Comparison of ENCODE assay signal across 11 mouse cellular contexts in the genomic region with DNA sequence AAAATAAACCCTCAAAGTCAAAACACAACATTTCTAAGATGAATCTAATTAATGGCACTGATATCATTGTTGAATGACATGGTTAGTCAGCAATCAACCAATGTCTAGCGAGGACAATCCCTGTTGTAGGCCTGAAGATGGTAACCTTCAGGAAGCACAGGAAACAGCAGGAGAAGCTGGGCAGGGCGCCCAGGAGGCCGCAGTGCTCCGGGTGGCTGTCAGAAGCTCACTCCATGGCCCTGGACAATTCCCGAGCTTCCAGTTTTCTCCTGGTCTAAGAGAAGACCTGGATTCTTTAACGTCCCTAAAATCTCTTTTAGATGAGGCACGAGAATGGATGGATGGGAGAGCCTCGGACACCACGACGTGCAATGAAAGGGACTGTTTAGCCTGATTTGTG.
"Had no signal": no experiment of that assay in that cellular context is flagged by ENCODE, and none has a peak within 500 bp of the region (broad histone marks: within the 10 kb centered on the region; RNA-seq: fewer than 3 reads in every experiment).

No protein-coding gene starts in this region.

- H3K9ac ChIP-seq: limb, embryonic 13.5 days; liver, embryonic 14.5 days; midbrain, embryonic 13.5 days had no signal

- H3K4me1 ChIP-seq: midbrain, embryonic 13.5 days had no signal

- H3K9me3 ChIP-seq: limb, embryonic 13.5 days; midbrain, embryonic 13.5 days had no signal

- H3K4me2 ChIP-seq: limb, embryonic 13.5 days; midbrain, embryonic 13.5 days had no signal

- H3K4me3 ChIP-seq: layer of hippocampus, adult 2 months; limb, embryonic 13.5 days; midbrain, embryonic 13.5 days had no signal

- H3K27ac ChIP-seq: layer of hippocampus, adult 2 months; limb, embryonic 13.5 days; liver, embryonic 14.5 days; midbrain, embryonic 13.5 days had no signal

- H3K27me3 ChIP-seq: limb, embryonic 13.5 days; midbrain, embryonic 13.5 days had no signal

- DNase-seq: kidney, postnatal 10 days; kidney, postnatal 4 days; left cerebral cortex, postnatal 4 days; lung, postnatal 36 days; right cerebral cortex, adult 18-20 months; right cerebral cortex, postnatal 25 days; thymus, postnatal 4 days had no signal

- ATAC-seq: midbrain, embryonic 13.5 days had no signal
